Mouse (Mus musculus) liver, postnatal 0 days (tissue): Measurements from ENCODE around the gene Pradc1. TPM values are rescaled to one million over a fixed set of nuclear protein-coding genes. Genes with fewer than 3 reads are reported as not detected.

Experiments
- ATAC-seq: fragments of 200-750 bp; cut with Nextera tagmentation; 2 replicates; pipeline ENCODE4 v1.8.0; 2017; ENCODE audit warnings: mild to moderate bottlenecking, moderate library complexity
- DNase-seq: peaks from one replicate; pipeline ENCODE4 v3.0.0-alpha.2; 2016
- H3K27ac ChIP-seq: fragments of 300-500 bp; sonication (generic); 2 replicates; pipeline ENCODE4 v1.5.1; 2014; ENCODE audit warnings: antibody characterized with exemption, moderate library complexity, mild to moderate bottlenecking, low read depth
- H3K27me3 ChIP-seq: fragments of 300-500 bp; sonication (generic); 2 replicates; pipeline ENCODE4 v1.6.1; 2014; ENCODE audit warnings: low read length, control low read depth, mixed read lengths; ENCODE audit not compliant: insufficient read depth
- H3K36me3 ChIP-seq: fragments of 300-500 bp; sonication (generic); replicated peaks from 2 replicates; pipeline ENCODE4 v1.6.1; 2014; ENCODE audit warnings: mild to moderate bottlenecking, control low read depth, low read length, moderate library complexity, mixed read lengths; ENCODE audit not compliant: insufficient read depth
- H3K4me1 ChIP-seq: fragments of 300-500 bp; sonication (generic); 2 replicates; pipeline ENCODE4 v1.6.1; 2014; ENCODE audit warnings: antibody characterized with exemption, mild to moderate bottlenecking, control low read depth; ENCODE audit not compliant: insufficient read depth
- H3K4me2 ChIP-seq: fragments of 300-500 bp; sonication (generic); 2 replicates; pipeline ENCODE4 v1.6.1; 2014; ENCODE audit warnings: low read depth, mild to moderate bottlenecking, low read length, moderate library complexity, mixed read lengths
- H3K4me3 ChIP-seq: fragments of 300-500 bp; sonication (generic); 2 replicates; pipeline ENCODE4 v1.5.1; 2014; ENCODE audit warnings: low read depth, low read length
- H3K9ac ChIP-seq: fragments of 300-500 bp; sonication (generic); replicated peaks from 2 replicates; pipeline ENCODE4 v1.6.1; 2014; ENCODE audit warnings: mild to moderate bottlenecking, moderate library complexity
- H3K9me3 ChIP-seq: fragments of 300-500 bp; sonication (generic); 2 replicates; pipeline ENCODE4 v1.6.1; 2016; ENCODE audit warnings: mild to moderate bottlenecking, control low read depth, low read length, mixed read lengths
- CTCF ChIP-seq: sonication (generic); IDR thresholded peaks from 2 replicates; pipeline ENCODE4 v1.5.1; 2016; ENCODE audit warnings: antibody characterized with exemption, low read depth
- EP300 ChIP-seq: IDR thresholded peaks from 2 replicates; pipeline ENCODE4 v1.6.1; 2016; ENCODE audit warnings: antibody characterized with exemption, low read depth, mild to moderate bottlenecking
- WGBS: fragments of 180-500 bp; shearing (Covaris S2); extraction: QIAGEN DNeasy Blood & Tissue Kit; methylation state at CpG from one replicate; pipeline ENCODE4 v1.1.7; 2014; ENCODE audit not compliant: insufficient replicate concordance; 5-methylcytosine and 5-hydroxymethylcytosine counted together
- polyA plus RNA-seq: library from polyadenylated mRNA; unstranded; fragments of >200 nt; fragmentation: Nextera tagmentation; extraction: Ambion mirVana; gene quantifications from 2 replicates; pipeline ENCODE4 v1.2.1, GENCODE M21; 2015

Pradc1 gene
- polyA plus RNA-seq, 1 experiment from 2014 or later = 17.2 TPM

GRCm38 (mm10) chr6:85478416-85478815 is 26.6 kb upstream of the Pradc1 start:
- H3K4me3 ChIP-seq = no peak overlapping the region
- H3K9me3 ChIP-seq = no peaks in the 10 kb centered on the region
- ATAC-seq = no peak
- H3K36me3 ChIP-seq = no peaks in the 10 kb centered on the region
- H3K4me2 ChIP-seq = no peak overlapping the region
- H3K27me3 ChIP-seq = 0 out of 2 replicates have a peak, but pooled peaks cover 2% of the 10 kb centered on the region
- H3K9ac ChIP-seq = no peak overlapping the region
- H3K27ac ChIP-seq = no peak overlapping the region
- WGBS = 37% methylated on average over 14 of the region's 14 CpGs
- H3K4me1 ChIP-seq = no peaks in the 10 kb centered on the region
- TF ChIP-seq CTCF = no peak
- no peak for TF ChIP-seq EP300
- DNase-seq = no peak

- no peak overlapping the region for H3K4me2 ChIP-seq
- no peak overlapping the region for H3K9ac ChIP-seq
- peak; percentile 62 for DNase-seq
- no peaks in the 10 kb centered on the region for H3K36me3 ChIP-seq
- H3K9me3 ChIP-seq = no peaks in the 10 kb centered on the region
- H3K27ac ChIP-seq = no peak overlapping the region
- 0 out of 2 replicates have a peak, but pooled peaks cover 2% of the 10 kb centered on the region for H3K27me3 ChIP-seq
- 38% methylated on average over 10 of the region's 10 CpGs for WGBS
- no peaks in the 10 kb centered on the region for H3K4me1 ChIP-seq
- peak; percentile 53; the same call in 1 of the 2 replicates for ATAC-seq
- H3K4me3 ChIP-seq = no peak overlapping the region
- TF ChIP-seq CTCF (peak; percentile 77), EP300 (no peak)
Measured at GRCm38 (mm10) chr6:85477366-85477917, 25.7 kb upstream of the Pradc1 start.

GRCm38 (mm10) chr6:85475581-85475980 is 23.8 kb upstream of the Pradc1 start:
- Histone ChIP-seq H3K9me3 (no peaks in the 10 kb centered on the region), H3K27me3 (no peaks in the 10 kb centered on the region), H3K36me3 (no peaks in the 10 kb centered on the region), H3K4me1 (no peaks in the 10 kb centered on the region), H3K9ac (no peak overlapping the region), H3K27ac (no peak overlapping the region), H3K4me3 (no peak overlapping the region), H3K4me2 (no peak overlapping the region)
- ATAC-seq (no peak), DNase-seq (no peak)
- 68% methylated on average over 3 of the region's 3 CpGs for WGBS
- TF ChIP-seq CTCF (no peak), EP300 (no peak)

- no peak overlapping the region for H3K27ac ChIP-seq
- H3K4me1 ChIP-seq = no peaks in the 10 kb centered on the region
- ATAC-seq = no peak
- H3K9me3 ChIP-seq = no peaks in the 10 kb centered on the region
- no peak overlapping the region for H3K9ac ChIP-seq
- H3K4me3 ChIP-seq = no peak overlapping the region
- H3K27me3 ChIP-seq = no peaks in the 10 kb centered on the region
- H3K36me3 ChIP-seq = peaks cover 17% of the 10 kb centered on the region
- 56% methylated on average over 5 of the region's 5 CpGs for WGBS
- TF ChIP-seq CTCF = no peak
- TF ChIP-seq EP300 = no peak
- H3K4me2 ChIP-seq = no peak overlapping the region
- no peak for DNase-seq
Measured at GRCm38 (mm10) chr6:85472542-85472941, 20.8 kb upstream of the Pradc1 start.

GRCm38 (mm10) chr6:85471962-85472361 is 20.2 kb upstream of the Pradc1 start:
- no peak for ATAC-seq

GRCm38 (mm10) chr6:85469660-85470430 is 18.1 kb upstream of the Pradc1 start:
- Histone ChIP-seq H3K9me3 (no peaks in the 10 kb centered on the region), H3K9ac (no peak overlapping the region), H3K36me3 (peaks cover 44% of the 10 kb centered on the region), H3K4me1 (no peaks in the 10 kb centered on the region), H3K4me2 (no peak overlapping the region), H3K27me3 (no peaks in the 10 kb centered on the region), H3K27ac (no peak overlapping the region), H3K4me3 (no peak overlapping the region)
- TF ChIP-seq EP300 (no peak), CTCF (no peak)
- DNase-seq (no peak), ATAC-seq (no peak; the same call in 1 of the 2 replicates)
- 71% methylated on average over 5 of the region's 5 CpGs for WGBS

More at GRCm38 (mm10) chr6:85471962-85472361, 20.2 kb upstream of the Pradc1 start:
- Histone ChIP-seq H3K4me3 (no peak overlapping the region), H3K9ac (no peak overlapping the region), H3K27ac (no peak overlapping the region), H3K36me3 (peaks cover 22% of the 10 kb centered on the region), H3K4me1 (no peaks in the 10 kb centered on the region), H3K9me3 (no peaks in the 10 kb centered on the region), H3K27me3 (no peaks in the 10 kb centered on the region), H3K4me2 (no peak overlapping the region)
- no peak for DNase-seq
- WGBS = 71% methylated on average over 8 of the region's 8 CpGs
- no peak for TF ChIP-seq CTCF
- no peak for TF ChIP-seq EP300
